Mouse (Mus musculus): ENCODE measurements around the gene Zfp14.

DNA sequence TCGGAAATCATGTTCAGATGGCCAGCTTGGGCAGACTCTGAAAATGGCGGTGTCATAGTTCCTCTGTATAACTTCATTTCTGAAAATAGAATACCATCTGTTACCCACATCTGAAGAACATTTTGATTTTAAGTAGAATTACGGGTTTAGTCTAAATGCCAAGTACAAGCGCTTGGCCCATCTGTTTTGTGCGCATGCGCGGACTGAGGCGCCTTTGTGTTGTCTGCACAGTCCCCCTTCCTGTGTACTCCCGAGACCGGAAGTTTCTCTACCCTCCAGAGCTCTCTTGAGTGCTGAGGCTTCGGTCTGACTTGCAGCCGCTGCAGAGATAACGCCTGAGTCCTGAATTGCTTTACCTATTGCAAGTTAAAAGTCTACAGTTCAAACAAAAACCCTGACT lies 48.1 kb upstream of the Zfp14 start:
- no peak for TF ChIP-seq CTCF (IDR thresholded peaks at IDR 0.05)
- no peak for TF ChIP-seq EP300 (IDR thresholded peaks at IDR 0.05)
